Mouse (Mus musculus) lung, embryonic 14.5 days (tissue): ENCODE data around the gene Chchd2. TPM values are rescaled to one million over a fixed set of nuclear protein-coding genes. Genes with fewer than 3 reads are reported as not detected.
A peak's percentile ranks its signal among the peaks of the same experiment; 100 is the strongest.

Experiments used
- ATAC-seq: fragments of 200-750 bp; cut with Nextera tagmentation; 2 replicates; pipeline ENCODE4 v1.8.0; 2017; ENCODE audit warnings: mild to moderate bottlenecking, moderate TSS enrichment, moderate library complexity; ENCODE audit not compliant: insufficient read depth
- DNase-seq: peaks from one replicate; pipeline ENCODE4 v3.0.0-alpha.2; 2015
- H3K27ac ChIP-seq: fragments of 300-500 bp; sonication (generic); 2 replicates; pipeline ENCODE4 v1.5.1; 2014; ENCODE audit warnings: low read depth, mild to moderate bottlenecking, moderate library complexity
- H3K27me3 ChIP-seq: fragments of 300-500 bp; sonication (generic); 2 replicates; pipeline ENCODE4 v1.6.1; 2014; ENCODE audit warnings: low read length, control low read depth; ENCODE audit not compliant: insufficient read depth
- H3K36me3 ChIP-seq: fragments of 300-500 bp; sonication (generic); 2 replicates; pipeline ENCODE4 v1.6.1; 2014; ENCODE audit warnings: control low read depth; ENCODE audit not compliant: insufficient read depth
- H3K4me1 ChIP-seq: fragments of 300-500 bp; sonication (generic); 2 replicates; pipeline ENCODE4 v1.6.1; 2014; ENCODE audit warnings: antibody characterized with exemption, control low read depth; ENCODE audit not compliant: insufficient read depth
- H3K4me2 ChIP-seq: fragments of 300-500 bp; sonication (generic); 2 replicates; pipeline ENCODE4 v1.6.1; 2014; ENCODE audit warnings: mild to moderate bottlenecking
- H3K4me3 ChIP-seq: fragments of 300-500 bp; sonication (generic); 2 replicates; pipeline ENCODE4 v1.5.1; 2014; ENCODE audit warnings: low read depth, low read length
- H3K9ac ChIP-seq: fragments of 300-500 bp; sonication (generic); 2 replicates; pipeline ENCODE4 v1.6.1; 2014
- H3K9me3 ChIP-seq: fragments of 300-500 bp; sonication (generic); 2 replicates; pipeline ENCODE4 v1.6.1; 2016; ENCODE audit warnings: low read depth, low read length, control low read depth
- CTCF ChIP-seq: IDR thresholded peaks from 2 replicates; pipeline ENCODE4 v1.5.1; 2016; ENCODE audit warnings: antibody characterized with exemption, low read depth
- WGBS: fragments of 180-500 bp; shearing (Covaris S2); extraction: QIAGEN DNeasy Blood & Tissue Kit; methylation state at CpG from one replicate; pipeline ENCODE4 v1.1.7; 2014; 5-methylcytosine and 5-hydroxymethylcytosine counted together
- polyA plus RNA-seq: library from polyadenylated mRNA; unstranded; fragments of >200 nt; fragmentation: Nextera tagmentation; extraction: Ambion mirVana; gene quantifications from 2 replicates; pipeline ENCODE4 v1.2.1, GENCODE M21; 2014

Gene Chchd2
- 859 and 893 TPM in 2 replicates for polyA plus RNA-seq

GRCm38 (mm10) chr5:129886911-129887636, at the start of gene Chchd2:
Chchd2 (minus strand) TSS chr5:129887470.
- Histone ChIP-seq H3K9me3 (no peaks in the 10 kb centered on the region), H3K4me2 (peak within 1 kb of the TSS; percentile 93), H3K36me3 (peaks cover 26% of the 10 kb centered on the region), H3K27ac (peak within 1 kb of the TSS; percentile 93), H3K27me3 (no peaks in the 10 kb centered on the region), H3K4me3 (peak within 1 kb of the TSS; percentile 92), H3K9ac (peak within 1 kb of the TSS; percentile 91), H3K4me1 (no peaks in the 10 kb centered on the region)
- peak; percentile 99 for DNase-seq
- TF ChIP-seq CTCF = no peak
- WGBS = under 1% methylated on average over 46 of the region's 46 CpGs
- peak; percentile 100 for ATAC-seq

- Histone ChIP-seq H3K4me1 (no peaks in the 10 kb centered on the region), H3K27ac (no peak overlapping the region), H3K4me2 (no peak overlapping the region), H3K4me3 (no peak overlapping the region), H3K27me3 (no peaks in the 10 kb centered on the region), H3K9me3 (no peaks in the 10 kb centered on the region), H3K9ac (no peak overlapping the region), H3K36me3 (no peaks in the 10 kb centered on the region)
- no peak for TF ChIP-seq CTCF
- ATAC-seq (no peak), DNase-seq (no peak)
- 59% methylated on average over 4 of the region's 4 CpGs for WGBS
Observed at GRCm38 (mm10) chr5:129936941-129937340, 49.7 kb upstream of the Chchd2 start.

GRCm38 (mm10) chr5:129929924-129930855, 42.9 kb upstream of the Chchd2 start:
- no peaks in the 10 kb centered on the region for H3K4me1 ChIP-seq
- 0 out of 2 replicates have a peak overlapping the region, but pooled peaks have one; percentile 3 for H3K27ac ChIP-seq
- H3K9ac ChIP-seq = no peak overlapping the region
- H3K4me2 ChIP-seq = no peak overlapping the region
- ATAC-seq (peak; percentile 66; the same call in 1 of the 2 replicates), DNase-seq (peak; percentile 72)
- H3K27me3 ChIP-seq = no peaks in the 10 kb centered on the region
- 32% methylated on average over 9 of the region's 9 CpGs for WGBS
- TF ChIP-seq CTCF = no peak
- no peak overlapping the region for H3K4me3 ChIP-seq
- no peaks in the 10 kb centered on the region for H3K9me3 ChIP-seq
- no peaks in the 10 kb centered on the region for H3K36me3 ChIP-seq

GRCm38 (mm10) chr5:129925933-129926332, 38.7 kb upstream of the Chchd2 start:
- H3K9ac ChIP-seq = no peak overlapping the region
- H3K4me3 ChIP-seq = no peak overlapping the region
- ATAC-seq = no peak
- no peak for TF ChIP-seq CTCF
- H3K4me1 ChIP-seq = no peaks in the 10 kb centered on the region
- H3K27ac ChIP-seq = no peak overlapping the region
- no peaks in the 10 kb centered on the region for H3K27me3 ChIP-seq
- H3K36me3 ChIP-seq = no peaks in the 10 kb centered on the region
- no peak for DNase-seq
- no peak overlapping the region for H3K4me2 ChIP-seq
- no peaks in the 10 kb centered on the region for H3K9me3 ChIP-seq
- WGBS = 72% methylated on average over 5 of the region's 5 CpGs

GRCm38 (mm10) chr5:129924820-129925452, 37.7 kb upstream of the Chchd2 start:
- 77% methylated on average over 8 of the region's 8 CpGs for WGBS
- no peak overlapping the region for H3K9ac ChIP-seq
- H3K4me1 ChIP-seq = no peaks in the 10 kb centered on the region
- DNase-seq = no peak
- no peak overlapping the region for H3K4me3 ChIP-seq
- no peak for ATAC-seq
- H3K36me3 ChIP-seq = no peaks in the 10 kb centered on the region
- no peak overlapping the region for H3K4me2 ChIP-seq
- H3K27me3 ChIP-seq = no peaks in the 10 kb centered on the region
- H3K27ac ChIP-seq = no peak overlapping the region
- TF ChIP-seq CTCF = no peak
- no peaks in the 10 kb centered on the region for H3K9me3 ChIP-seq

GRCm38 (mm10) chr5:129921972-129922371, 34.7 kb upstream of the Chchd2 start:
- ATAC-seq (no peak), DNase-seq (no peak)
- H3K36me3 ChIP-seq = no peaks in the 10 kb centered on the region
- no peaks in the 10 kb centered on the region for H3K27me3 ChIP-seq
- H3K9me3 ChIP-seq = no peaks in the 10 kb centered on the region
- H3K4me2 ChIP-seq = no peak overlapping the region
- no peak overlapping the region for H3K27ac ChIP-seq
- TF ChIP-seq CTCF = no peak
- 88% methylated on average over 4 of the region's 4 CpGs for WGBS
- H3K4me1 ChIP-seq = no peaks in the 10 kb centered on the region
- H3K4me3 ChIP-seq = no peak overlapping the region
- no peak overlapping the region for H3K9ac ChIP-seq
